ENCODE assay signal across 8 mouse cellular contexts in the genomic region with DNA sequence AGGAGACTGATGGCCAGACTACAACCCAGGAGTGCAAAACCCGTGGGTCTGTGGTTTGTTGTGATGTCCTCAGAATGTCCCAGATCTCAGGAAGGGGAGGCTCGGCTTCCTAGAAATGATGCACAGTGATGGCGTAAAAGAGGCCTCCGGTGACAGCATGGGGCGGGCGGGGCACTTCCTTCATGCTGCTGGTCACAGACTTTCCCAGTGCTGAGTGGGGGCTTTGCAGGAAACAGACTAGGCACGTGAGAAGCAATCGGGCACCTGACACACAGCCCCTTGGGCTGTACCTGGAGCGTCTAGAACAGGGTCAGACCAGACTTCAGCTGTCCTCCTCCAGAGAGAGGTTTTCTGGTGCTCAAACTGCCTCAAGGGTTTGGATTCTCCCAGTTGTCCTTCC. TPM values are rescaled to one million over a fixed set of nuclear protein-coding genes. Genes with fewer than 3 reads are reported as not detected.
DNase-seq lines count a peak whose midpoint lies in the region; ATAC-seq lines count a peak whose summit lies in the region.

No protein-coding gene starts in this region.

- no peaks in the 10 kb centered on the region for H3K9me3 ChIP-seq in hindbrain, embryonic 16.5 days (ENCODE audit: control insufficient read depth, low read length)
- H3K9me3 ChIP-seq in hindbrain, embryonic 11.5 days (ENCODE audit: control insufficient read depth, low read length), result no peaks in the 10 kb centered on the region
- no peaks in the 10 kb centered on the region for H3K9me3 ChIP-seq in neural tube, embryonic 15.5 days (replicated peaks)

- 52% methylated on average over 9 of the region's 9 CpGs for WGBS in hindbrain, embryonic 16.5 days
- WGBS in hindbrain, embryonic 11.5 days, result 68% methylated on average over 9 of the region's 9 CpGs
- WGBS in neural tube, embryonic 15.5 days, result 68% methylated on average over 9 of the region's 9 CpGs

- no peak overlapping the region for H3K9ac ChIP-seq in hindbrain, embryonic 16.5 days (ENCODE audit: low read depth, low read length)
- H3K9ac ChIP-seq in hindbrain, embryonic 11.5 days (ENCODE audit: low read depth, low read length), result no peak overlapping the region
- H3K9ac ChIP-seq in neural tube, embryonic 15.5 days (replicated peaks), result no peak overlapping the region

- H3K36me3 ChIP-seq in hindbrain, embryonic 16.5 days (ENCODE audit: control insufficient read depth, insufficient read depth, low read length), result peaks cover 5% of the 10 kb centered on the region; the same call in 1 of the 2 replicates
- H3K36me3 ChIP-seq in hindbrain, embryonic 11.5 days (ENCODE audit: control insufficient read depth, insufficient read depth, low read length), result no peaks in the 10 kb centered on the region
- H3K36me3 ChIP-seq in neural tube, embryonic 15.5 days, result peaks cover 11% of the 10 kb centered on the region

- ATAC-seq in hindbrain, embryonic 16.5 days, result peak; percentile 24; the same call in 1 of the 2 replicates
- no peak for ATAC-seq in hindbrain, embryonic 11.5 days (ENCODE audit: low FRiP score)
- ATAC-seq in hematopoietic stem cell, adult 5-6 weeks (replicated peaks in 1 of 2; ENCODE audit: insufficient read depth in 1 of 2, low FRiP score in 2 of 2, low TSS enrichment in 1 of 2, low read depth in 1 of 2, poor library complexity in 2 of 2, severe bottlenecking in 2 of 2), result peak; percentile 49 to 71; a peak in 2 of 4 replicates
- peak; percentile 68 for ATAC-seq in megakaryocyte progenitor cell, adult 5-6 weeks (replicated peaks; ENCODE audit: poor library complexity)
- no peak for ATAC-seq in neural tube, embryonic 15.5 days (ENCODE audit: low FRiP score)

- H3K27ac ChIP-seq in hindbrain, embryonic 16.5 days (ENCODE audit: low read depth, low read length), result no peak overlapping the region
- H3K27ac ChIP-seq in hindbrain, embryonic 11.5 days (ENCODE audit: low read depth, low read length), result no peak overlapping the region
- H3K27ac ChIP-seq in neural tube, embryonic 15.5 days (replicated peaks), result no peak overlapping the region

- no peaks in the 10 kb centered on the region for H3K27me3 ChIP-seq in hindbrain, embryonic 16.5 days (replicated peaks; ENCODE audit: control insufficient read depth, insufficient read depth, low read length)
- H3K27me3 ChIP-seq in hindbrain, embryonic 11.5 days (ENCODE audit: control insufficient read depth, insufficient read depth, low read length), result no peaks in the 10 kb centered on the region
- no peaks in the 10 kb centered on the region for H3K27me3 ChIP-seq in neural tube, embryonic 15.5 days (replicated peaks)

- no peak for DNase-seq in hindbrain, embryonic 11.5 days (ENCODE audit: low spot score)
- DNase-seq in MN1 (ENCODE audit: low spot score), result peak; percentile 41
- DNase-seq in right cerebral cortex, adult 2 months (ENCODE audit: low spot score in 2 of 2), result no peak
- no peak for DNase-seq in urinary bladder, adult 2 months (ENCODE audit: low spot score)

- no peak overlapping the region for H3K4me2 ChIP-seq in hindbrain, embryonic 16.5 days (ENCODE audit: low read length)
- H3K4me2 ChIP-seq in hindbrain, embryonic 11.5 days (replicated peaks; ENCODE audit: low read depth, low read length), result no peak overlapping the region
- no peak overlapping the region for H3K4me2 ChIP-seq in neural tube, embryonic 15.5 days

- H3K4me1 ChIP-seq in hindbrain, embryonic 16.5 days (ENCODE audit: control insufficient read depth, insufficient read depth, low read depth, low read length), result peaks cover 6% of the 10 kb centered on the region; the same call in 1 of the 2 replicates
- H3K4me1 ChIP-seq in hindbrain, embryonic 11.5 days (replicated peaks; ENCODE audit: control insufficient read depth, insufficient read depth, low read length), result no peaks in the 10 kb centered on the region
- H3K4me1 ChIP-seq in neural tube, embryonic 15.5 days, result peaks cover 9% of the 10 kb centered on the region

- no peak overlapping the region for H3K4me3 ChIP-seq in hindbrain, embryonic 16.5 days (ENCODE audit: low read length)
- no peak overlapping the region for H3K4me3 ChIP-seq in hindbrain, embryonic 11.5 days (ENCODE audit: low read depth, low read length)
- H3K4me3 ChIP-seq in neural tube, embryonic 15.5 days (replicated peaks), result no peak overlapping the region

RNA-seq across cellular contexts. Expression of a gene that starts 44.7 kb away (rescaled TPM):
- polyA plus RNA-seq in hindbrain, embryonic 16.5 days (2015; fragmentation: Nextera tagmentation; extraction: Ambion mirVana), result 123 and 163 TPM in 2 replicates
- 382 and 432 TPM in 2 replicates for polyA plus RNA-seq in hindbrain, embryonic 11.5 days (2014; fragmentation: Nextera tagmentation; extraction: Ambion mirVana)
- 84.5 and 121 TPM in 2 replicates for total RNA-seq in hematopoietic stem cell, adult 5-6 weeks (2017)
- 333 and 352 TPM in 2 replicates for total RNA-seq in megakaryocyte progenitor cell, adult 5-6 weeks (2015)
- total RNA-seq in megakaryocyte progenitor cell, adult 5-6 weeks (2017), result 107 and 114 TPM in 2 replicates
- polyA plus RNA-seq in neural tube, embryonic 15.5 days (2015; fragmentation: Nextera tagmentation; extraction: Ambion mirVana), result 331 and 342 TPM in 2 replicates
- polyA plus RNA-seq in urinary bladder, adult 2 months (2012; rRNA removed), result 153 and 183 TPM in 2 replicates

RNA-seq across cellular contexts. Expression of a gene that starts 57.1 kb away (rescaled TPM):
- polyA plus RNA-seq in hindbrain, embryonic 16.5 days (2015; fragmentation: Nextera tagmentation; extraction: Ambion mirVana), result 0.62 and 0.70 TPM in 2 replicates
- 0.25 and 0.88 TPM in 2 replicates for polyA plus RNA-seq in hindbrain, embryonic 11.5 days (2014; fragmentation: Nextera tagmentation; extraction: Ambion mirVana)
- 0.69 and 6.6 TPM in 2 replicates for total RNA-seq in hematopoietic stem cell, adult 5-6 weeks (2017)
- total RNA-seq in megakaryocyte progenitor cell, adult 5-6 weeks (2015), result 1.3 and 1.9 TPM in 2 replicates
- 0.98 and 1.5 TPM in 2 replicates for total RNA-seq in megakaryocyte progenitor cell, adult 5-6 weeks (2017)
- polyA plus RNA-seq in neural tube, embryonic 15.5 days (2015; fragmentation: Nextera tagmentation; extraction: Ambion mirVana), result 1.5 and 1.8 TPM in 2 replicates
- 0.39 and 0.56 TPM in 2 replicates for polyA plus RNA-seq in urinary bladder, adult 2 months (2012; rRNA removed)

Comparison
In these comparisons a context has a peak if more than half of its experiments do, and no peak if none do; other contexts are left out.
1. ATAC-seq: peak in hindbrain, embryonic 16.5 days (single experiment), hematopoietic stem cell, adult 5-6 weeks (2 of 2) and megakaryocyte progenitor cell, adult 5-6 weeks (single experiment); none in hindbrain, embryonic 11.5 days (single experiment) and neural tube, embryonic 15.5 days (single experiment).